Mouse (Mus musculus): ENCODE data around the gene C8g. TPM values are rescaled to one million over a fixed set of nuclear protein-coding genes. Genes with fewer than 3 reads are reported as not detected.
A peak's percentile ranks its signal among the peaks of the same experiment; 100 is the strongest.

The C8g gene
- total RNA-seq, 2 experiments from 2014 or later = 1.4 to 1.5 TPM

DNA sequence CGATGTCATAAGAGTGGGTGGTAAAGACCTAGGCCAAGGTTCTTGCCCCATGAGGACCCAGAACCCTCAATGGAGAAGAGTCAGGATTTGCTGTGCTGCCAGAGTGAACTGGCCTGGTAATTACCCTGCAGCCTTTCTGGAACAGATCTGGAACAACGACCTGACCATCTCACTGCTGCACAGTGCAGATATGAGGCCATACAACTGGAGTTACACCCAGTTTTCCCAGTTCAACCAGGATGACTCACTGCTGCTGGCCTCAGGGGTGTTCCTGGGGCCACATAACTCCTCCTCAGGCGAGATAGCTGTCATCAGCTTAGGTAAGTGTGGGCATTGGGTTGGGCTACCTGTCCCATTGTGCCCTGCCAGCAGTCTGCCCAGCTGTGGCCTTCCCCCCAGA is 1.2 kb upstream of the C8g start:
- intact Hi-C loops (cut with DNase I) = no loop called here
- no peak for DNase-seq

DNA sequence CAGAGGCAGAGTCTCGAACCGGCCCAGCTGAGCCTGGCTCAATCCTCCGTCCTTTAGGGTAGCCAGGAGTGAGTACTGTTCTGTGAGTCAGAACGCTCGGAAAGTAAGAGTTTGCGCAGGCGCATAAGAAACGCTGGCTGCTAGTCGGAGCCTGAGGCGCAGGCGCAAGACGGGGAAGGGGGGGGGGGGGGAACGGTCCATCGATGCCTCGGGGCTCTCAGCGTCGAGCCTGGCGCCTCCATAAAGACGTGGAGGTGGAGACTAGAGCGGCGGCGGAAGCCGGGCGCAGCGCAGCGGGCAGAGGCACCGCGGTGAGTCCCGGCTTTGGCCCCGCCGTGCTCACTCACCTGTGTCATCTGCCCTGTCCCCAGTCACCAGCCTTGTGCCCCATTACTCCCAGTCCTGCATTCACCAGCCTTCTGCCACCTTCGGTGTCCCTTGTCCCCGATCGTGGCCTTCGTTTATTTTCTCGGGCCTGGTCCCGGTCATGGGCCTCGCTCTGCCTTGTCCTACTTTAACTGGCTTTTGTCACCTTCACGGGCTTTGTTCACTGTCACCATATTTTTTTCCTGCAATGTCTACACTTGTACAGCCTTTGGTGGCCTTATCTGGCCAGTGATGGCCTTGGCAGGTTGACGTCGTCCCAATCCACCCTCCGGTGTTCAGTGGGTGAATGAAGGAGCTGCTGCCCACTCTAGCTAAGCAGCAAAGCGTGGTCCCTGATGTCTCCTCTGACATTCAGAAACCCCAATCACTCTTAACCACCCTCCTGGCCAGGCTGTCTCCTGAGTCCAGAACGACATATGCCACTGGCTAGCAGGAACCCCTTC is 728 bp downstream of the C8g start, which contains the start of gene Fbxw5:
Gene Fbxw5, plus strand, starts transcription at position 175 of the 830 bp plus-strand sequence.
- intact Hi-C loops (cut with DNase I) = no loop called here
- peak; percentile 71 to 82 for DNase-seq

DNA sequence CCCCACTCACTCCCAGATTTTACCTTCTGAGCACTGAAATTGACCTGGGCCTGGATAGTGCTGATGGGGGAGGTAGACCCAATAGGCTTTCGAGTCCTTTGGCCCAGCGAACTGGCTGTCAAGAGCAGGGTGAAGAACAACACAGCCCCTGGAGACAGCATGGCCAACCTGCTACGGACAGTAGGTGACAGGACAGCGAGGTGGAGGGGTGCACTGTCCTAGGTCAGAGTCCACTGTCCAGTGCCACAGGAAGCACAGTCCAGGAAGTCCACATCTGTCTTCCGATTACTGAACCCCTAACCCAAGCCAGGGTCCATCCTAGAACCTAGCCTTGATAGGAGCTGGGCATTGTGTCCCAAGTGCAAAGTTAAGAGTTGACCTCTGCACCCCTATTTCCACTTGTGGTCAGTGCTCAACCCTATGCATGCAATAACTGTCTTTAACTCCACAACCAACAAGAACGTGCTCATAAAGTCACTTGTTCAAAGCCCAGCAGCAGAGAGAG is 1.4 kb downstream of the C8g start:
- DNase-seq = no peak
- intact Hi-C loops (cut with DNase I) = no loop called here

DNA sequence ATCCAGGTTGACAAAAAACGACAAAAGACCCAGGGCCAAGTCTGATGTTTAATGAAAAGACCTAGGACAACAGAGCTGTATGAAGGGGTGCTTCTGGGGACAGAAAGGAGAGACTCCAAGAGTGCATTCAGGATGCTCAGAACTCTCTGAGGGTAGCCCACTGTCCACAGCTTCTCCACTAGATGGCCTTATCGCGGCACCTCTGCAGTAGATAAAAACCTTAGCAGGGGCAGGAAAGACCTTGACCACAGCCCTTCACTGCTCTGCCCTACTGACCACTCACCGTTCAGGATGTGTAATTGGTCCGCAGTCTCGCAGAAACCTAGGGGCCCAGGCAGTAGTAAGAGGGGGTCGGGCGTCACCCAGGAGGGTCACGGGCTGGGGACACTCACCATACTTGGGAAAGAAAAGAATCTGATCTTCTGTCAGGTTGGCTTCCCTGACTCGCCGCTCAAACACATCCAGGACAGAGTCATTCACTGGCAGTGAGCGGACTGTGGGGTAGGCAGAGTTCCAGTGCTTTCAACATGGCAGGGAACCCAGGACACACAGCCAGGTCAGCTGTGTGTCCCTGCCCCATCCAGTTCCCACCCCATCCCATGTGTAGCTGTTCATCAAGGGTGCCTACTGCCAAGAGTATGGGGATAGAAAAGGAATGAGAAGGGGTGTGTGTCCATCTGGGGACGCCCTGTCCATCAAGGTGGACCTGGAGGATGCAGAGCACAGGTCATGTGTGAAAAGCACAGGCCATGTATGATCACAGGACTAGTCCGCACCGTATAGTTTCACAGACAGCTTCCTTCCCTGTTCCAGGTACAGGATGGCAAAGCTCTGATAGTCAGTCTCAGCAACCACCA is 2.7 kb downstream of the C8g start:
- DNase-seq = no peak
- intact Hi-C loops (cut with DNase I) = no loop called here

DNA sequence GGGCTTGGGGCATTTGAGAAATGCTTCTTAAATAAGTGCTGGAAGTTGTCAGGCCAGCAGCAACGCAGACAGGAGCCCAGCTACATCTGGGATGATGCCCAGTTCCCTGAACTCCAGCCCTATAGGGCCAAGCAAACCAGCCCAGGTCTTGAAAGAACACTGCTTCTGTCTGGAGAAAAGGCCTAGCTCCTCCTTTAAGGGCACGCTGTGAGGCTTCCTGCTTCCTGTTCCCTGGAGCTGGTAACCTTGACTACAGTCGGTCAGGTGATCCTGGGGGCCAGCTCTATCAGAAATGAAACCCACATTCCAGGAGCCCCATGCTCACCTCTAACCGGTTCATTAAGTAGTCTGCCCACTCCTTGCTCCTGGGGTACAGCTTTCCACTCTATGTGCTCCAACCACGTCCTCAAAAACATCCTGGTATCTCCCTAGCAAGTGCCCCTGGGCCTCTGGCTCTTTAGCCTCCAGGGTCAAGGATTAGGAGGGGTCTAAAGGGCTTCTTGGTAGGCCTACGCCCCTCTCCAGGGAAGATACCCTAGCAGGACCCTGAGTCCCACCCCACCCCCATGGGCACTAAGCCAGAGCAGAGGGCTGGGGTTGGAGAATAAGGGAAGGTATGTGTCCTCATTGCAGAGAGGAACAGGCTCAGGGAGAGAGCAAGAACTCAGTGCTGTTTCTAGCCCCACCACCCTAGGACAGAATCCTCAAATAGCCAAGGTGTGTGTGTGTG is 3.5 kb downstream of the C8g start:
- intact Hi-C loops (cut with DNase I) = no loop called here
- no peak for DNase-seq

DNA sequence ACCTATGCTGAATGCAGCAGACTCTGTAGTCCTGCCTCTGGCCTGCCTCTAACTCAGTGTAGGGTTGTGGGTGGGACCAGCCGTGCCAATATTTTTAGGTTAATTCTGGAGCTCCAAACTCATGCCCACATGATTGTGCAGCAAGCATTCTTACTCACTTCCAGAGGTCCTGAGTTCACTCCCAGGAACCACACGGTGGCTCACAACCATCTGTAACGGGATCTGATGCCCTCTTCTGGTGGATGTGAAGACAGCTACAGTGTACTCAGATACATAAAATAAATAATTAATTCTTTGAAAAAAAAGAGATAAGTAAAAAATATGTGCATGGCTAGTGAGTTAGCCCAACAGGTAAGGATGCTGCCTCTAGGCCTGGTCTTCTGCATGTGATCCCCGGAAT is 5.1 kb downstream of the C8g start:
- intact Hi-C loops (cut with DNase I) = no loop called here
- no peak for DNase-seq

DNA sequence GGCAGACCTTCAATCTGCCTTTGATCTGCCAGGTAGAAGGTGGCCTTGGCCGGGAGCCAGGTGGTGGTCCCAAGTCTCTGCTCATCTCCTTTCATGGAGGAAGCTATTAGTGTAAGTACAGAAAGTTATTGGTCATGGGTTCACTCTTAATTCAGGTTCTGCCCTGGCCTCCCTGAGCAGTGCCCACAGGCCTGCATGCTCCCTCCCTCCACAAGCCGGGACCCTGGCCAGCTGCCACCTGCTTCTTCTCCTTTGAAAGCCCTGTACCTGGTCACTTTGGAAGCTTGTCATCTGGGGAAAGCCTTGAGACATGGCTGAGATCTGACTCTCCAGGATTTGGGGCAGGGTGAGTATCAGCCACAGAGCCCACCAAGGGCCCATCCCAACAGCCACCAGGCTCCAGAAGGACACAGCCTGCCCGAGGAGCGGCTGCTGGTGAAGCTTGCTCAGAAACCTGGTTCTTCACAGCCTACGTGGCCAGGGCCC is 8.0 kb downstream of the C8g start, which contains the start of gene Lcn12:
Gene Lcn12, minus strand, starts transcription at position 436 of the 486 bp plus-strand sequence.
- no peak for DNase-seq
- intact Hi-C loops (cut with DNase I) = no loop called here

DNA sequence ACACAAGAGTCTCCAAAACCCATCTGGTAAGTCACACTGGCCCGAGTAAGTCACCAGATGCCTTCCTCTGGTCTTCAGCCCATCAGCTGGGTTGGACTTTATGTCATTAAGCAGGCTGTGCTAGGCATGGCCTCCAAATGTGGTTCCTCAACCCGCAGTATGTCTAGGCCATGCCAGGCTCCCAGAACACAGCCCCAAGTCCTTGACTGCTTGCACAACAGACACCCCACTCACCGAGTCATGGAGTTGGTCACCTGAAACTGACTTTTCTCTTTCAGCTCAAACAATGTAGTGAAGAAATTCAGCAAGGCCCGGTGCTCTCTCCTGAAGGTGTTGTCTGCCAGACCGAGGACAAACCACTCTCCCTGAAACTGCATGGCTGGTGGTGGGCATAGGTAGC is 8.5 kb downstream of the C8g start:
- DNase-seq = no peak
- intact Hi-C loops (cut with DNase I) = no loop called here

DNA sequence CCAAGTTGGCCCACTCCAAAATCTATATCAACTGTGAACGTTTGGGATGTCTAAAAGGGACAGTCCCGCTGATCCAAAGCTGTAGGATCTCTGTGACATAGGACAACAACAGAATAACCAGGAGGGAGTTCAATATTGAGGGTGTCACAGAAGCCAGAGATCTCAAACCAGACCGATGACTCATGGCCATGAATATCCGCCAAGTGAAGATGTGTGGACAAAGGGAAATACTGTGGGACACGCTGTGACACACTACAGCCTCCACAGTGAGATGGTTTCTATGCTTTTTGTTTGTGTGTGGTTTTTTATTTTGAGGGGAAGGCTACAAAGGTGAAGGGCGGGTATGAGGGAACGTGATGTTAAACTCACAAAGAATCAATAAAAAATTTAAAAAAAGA is 12.8 kb downstream of the C8g start:
- intact Hi-C loops (cut with DNase I) = no loop called here
- no peak for DNase-seq

DNA sequence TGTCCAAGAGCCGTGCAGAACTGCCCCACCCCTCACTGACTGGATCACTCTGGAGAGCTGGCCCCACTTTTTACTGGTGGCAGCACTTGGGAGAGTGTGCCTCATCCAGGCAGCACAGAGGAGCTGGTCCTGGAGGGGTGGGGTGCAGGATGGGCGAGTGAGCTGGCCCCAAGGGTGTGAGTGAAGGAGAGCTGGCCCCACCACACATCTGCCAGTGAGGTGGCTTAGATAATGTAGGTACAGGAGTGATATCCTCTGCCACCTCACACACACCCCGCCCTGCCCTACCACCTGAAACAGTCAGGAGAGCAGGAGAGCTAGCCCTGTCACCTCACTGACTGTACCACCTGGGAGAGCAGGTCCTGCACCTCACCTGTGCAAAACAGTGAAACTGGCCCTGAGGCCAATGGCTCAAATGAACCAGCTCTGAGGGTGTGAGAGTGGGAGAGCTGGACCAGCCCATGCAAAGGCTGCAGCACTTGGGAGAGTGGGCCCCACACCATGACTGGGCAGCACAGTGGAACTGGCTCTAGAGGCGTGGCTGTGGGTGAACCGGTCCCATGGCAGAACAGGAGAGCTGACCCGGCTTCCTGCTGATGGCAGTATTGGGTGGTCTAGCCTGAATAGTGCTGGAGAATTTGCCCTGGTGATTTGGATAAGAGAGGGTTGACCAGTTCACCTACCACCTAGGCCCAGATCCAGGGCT is 13.4 kb downstream of the C8g start:
- intact Hi-C loops (cut with DNase I) = no loop called here

DNA sequence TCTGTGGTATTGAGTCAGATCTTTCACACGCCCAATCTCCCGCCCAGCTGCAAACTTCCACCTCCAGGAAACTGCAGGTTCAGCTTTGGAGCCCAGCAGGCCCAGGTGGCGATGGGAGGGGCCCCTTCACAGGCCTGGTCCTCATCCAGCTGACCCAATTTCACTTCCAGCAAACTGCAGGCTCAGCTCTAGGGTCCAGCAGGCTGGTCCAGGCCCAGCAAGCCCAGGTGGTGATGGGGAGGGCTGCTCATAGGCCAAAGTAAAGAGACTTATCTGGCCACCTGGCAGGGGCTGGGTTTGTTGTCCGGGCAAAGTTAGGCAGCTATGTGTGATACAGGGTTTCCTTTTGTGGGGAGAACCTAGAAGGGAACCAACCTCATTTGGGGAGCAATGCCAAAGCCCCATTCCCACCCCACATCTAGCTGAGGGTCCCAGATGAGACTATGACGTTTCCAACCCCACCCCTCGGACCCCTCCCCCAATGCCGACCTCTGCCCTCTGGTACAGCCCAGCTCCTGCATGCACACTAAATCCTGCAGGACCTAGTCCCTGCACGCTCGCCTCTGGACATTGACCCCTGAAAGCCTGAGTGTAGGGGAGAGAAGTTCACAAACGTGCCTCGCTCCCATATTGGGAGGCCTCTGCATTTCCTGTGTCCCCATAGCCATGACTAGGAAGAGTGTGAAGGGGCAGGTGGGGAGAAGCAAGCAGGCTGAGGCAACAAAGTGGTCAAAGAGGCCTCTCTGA is 16.4 kb downstream of the C8g start:
- intact Hi-C loops (cut with DNase I) = no loop called here
- no peak for DNase-seq

More for the DNA sequence above, 13.4 kb downstream of the C8g start:
- no peak for DNase-seq

DNA sequence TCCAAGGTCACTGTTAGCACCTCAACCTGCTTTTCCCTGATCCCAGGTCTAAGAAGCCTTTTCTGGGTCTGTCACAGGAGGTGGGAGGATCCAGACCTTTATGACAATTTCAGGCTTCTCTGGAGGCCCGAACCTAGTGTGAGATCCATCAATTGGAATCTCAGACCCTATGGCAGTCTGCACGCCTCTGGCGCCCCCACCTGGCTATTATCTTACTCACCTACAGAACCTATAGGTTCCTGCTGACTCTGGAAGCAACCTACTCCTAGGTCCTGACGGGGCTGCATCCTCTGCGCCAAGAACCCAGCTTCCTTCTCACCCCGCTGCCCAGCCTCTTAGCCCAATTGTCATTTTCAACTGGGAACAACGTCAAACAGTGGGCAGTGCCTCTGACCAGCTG is 18.6 kb downstream of the C8g start:
- intact Hi-C loops (cut with DNase I) = loop anchor here (2.0 kb wide), 1 partner anchor 62 kb away; no protein-coding TSS in a partner anchor

DNA sequence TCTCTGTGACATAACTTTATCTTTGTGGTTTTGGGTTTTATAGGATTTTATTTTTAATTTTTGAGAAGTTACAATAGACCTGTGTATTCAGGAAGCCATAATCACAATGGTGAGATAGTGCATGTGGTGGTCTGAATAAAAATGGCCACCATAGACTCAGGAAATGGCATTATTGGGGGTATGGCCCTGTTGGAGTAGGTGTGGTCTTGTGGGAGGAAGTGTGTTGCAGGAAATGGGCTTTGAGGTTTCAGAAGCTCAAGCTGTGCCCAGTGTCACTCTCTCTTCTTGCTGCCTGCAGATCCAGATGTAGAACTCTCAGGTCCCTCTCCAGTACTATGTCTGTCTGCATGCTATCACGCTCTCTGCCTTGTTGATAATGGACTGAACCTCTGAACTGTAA is 21.0 kb downstream of the C8g start:
- intact Hi-C loops (cut with DNase I) = no loop called here
- DNase-seq = no peak

More for the DNA sequence above, 18.6 kb downstream of the C8g start:
- no peak for DNase-seq

DNA sequence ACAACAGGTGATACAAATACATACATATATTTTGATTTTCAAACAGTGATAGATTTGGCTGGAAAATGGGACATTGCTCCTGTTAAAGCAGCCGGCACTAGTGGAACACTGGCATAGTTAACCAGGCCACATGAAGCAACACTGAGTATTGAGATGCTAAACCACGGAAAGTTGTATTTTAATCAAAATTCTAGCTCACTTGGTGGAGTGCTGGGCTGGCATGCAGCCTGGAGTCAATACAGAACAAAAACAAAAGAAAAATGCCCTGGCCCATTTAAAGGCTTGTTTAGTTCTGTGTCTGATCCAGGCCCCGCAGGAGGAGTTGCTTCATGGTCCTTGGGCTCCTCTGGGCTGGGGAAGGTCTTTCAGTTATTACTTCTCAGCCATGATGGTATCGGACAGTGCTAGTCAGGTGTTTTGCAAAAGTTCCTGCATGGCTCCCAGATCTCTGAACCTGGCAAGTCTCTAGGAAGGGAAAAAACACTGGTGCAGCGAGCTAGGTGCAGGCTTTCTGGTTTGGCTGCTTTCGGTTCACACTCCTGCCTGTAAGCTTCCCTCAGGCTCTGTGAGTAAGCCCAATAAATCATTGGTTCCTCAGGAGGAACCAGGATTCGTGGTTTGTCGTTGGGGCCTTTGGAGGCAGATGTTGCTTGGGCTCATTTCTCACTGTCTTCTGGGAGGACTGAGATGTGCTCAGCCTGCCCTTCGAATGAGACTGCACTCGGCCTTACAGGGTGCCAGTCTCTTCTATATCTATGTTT is 21.8 kb downstream of the C8g start:
- DNase-seq = no peak
- intact Hi-C loops (cut with DNase I) = no loop called here

DNA sequence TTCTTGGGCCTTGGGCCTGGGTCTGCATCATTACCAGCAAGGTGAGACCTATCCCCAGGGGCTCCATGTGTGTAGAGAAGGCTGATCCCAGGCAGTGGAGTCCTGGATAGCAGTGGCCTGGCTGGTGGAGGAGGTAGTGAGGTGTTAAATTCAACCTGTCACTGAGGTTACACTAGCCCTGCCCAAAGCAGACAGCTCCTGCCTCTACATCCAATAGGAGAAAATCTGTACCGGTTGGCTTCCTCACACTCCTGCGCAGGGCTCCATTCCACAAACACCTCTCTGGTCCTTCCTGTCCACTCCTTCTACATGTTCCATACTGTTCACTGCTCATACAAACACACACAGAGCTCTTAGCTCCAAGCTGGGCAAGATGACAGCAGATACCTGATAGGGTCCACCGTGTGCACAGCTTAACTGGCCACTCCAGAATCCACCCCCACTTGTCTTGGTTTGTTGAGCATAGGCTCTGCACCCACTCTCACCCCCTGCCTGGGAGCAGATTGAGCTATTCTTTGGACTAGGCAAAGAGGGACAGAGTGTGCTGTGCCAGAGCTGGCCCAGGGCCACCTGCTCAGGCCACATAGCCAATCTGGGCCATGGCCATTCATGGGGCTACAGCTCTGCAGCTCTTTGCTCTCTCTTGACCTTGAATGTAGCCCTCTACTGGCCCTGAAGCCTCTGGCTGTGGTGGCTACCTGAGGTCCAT is 23.4 kb downstream of the C8g start:
- DNase-seq = peak; percentile 27 to 46
- intact Hi-C loops (cut with DNase I) = no loop called here

DNA sequence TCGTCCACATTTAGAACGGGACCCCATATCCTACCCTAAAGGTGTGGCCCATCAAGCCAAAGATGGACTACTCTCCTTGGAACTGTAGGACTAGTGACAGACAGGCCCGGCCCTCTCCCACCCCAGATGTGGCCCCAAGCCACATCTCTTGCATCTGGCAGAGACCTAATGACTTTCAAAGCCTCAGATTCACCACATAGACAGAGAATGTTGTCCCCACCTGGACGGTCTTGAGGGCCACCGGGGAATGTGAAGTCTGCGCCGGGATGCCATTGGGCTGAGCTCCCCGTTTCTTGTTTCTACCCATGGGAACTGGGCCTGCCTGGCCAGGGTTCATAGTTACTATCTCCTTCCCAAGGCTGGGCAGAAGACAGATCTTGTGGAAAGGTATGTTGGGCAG is 24.0 kb downstream of the C8g start:
- no peak for DNase-seq
- intact Hi-C loops (cut with DNase I) = no loop called here

DNA sequence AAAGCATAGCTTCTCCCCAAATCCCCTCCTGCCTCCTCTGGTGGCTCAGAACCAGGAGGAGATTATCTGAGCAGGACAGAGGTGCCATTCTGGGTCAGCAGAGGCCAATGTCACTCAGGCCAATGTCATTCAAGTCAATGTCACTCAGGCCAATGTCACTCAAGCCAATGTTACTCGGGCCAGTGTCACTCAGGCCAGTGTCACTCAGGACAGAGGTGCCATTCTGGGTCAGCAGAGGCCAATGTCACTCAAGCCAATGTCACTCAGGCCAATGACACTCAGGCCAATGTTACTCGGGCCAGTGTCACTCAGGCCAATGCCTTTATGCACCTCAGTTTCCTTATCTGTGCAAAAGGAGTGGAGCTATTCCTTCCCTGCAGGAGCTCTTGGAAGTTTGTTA is 29.0 kb downstream of the C8g start:
- intact Hi-C loops (cut with DNase I) = no loop called here

DNA sequence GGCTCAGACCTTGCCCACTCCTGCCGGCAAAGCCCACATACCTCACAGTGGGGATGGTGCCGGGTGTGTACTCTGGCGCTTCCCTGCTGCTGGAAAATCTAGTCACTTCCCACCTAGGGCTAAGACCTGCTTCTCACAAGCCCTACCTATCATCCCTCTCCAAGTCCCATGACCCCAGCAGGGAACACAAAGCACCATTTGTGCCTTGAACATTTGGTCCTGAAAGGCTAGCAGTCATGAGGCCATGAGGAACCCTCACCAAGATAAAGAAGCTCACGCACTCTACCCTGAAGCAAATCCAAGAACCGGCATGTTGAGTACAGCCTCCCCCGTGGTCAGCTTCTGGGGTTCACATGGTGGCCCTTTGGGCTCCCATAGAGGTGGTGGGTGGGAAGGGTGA is 31.6 kb downstream of the C8g start, which contains the start of gene Ptgds:
Gene Ptgds, minus strand, starts transcription at position 78 of the 400 bp plus-strand sequence.
- intact Hi-C loops (cut with DNase I) = no loop called here

More for the DNA sequence above, 29.0 kb downstream of the C8g start:
- no peak for DNase-seq

More for the DNA sequence above, 31.6 kb downstream of the C8g start, which contains the start of gene Ptgds:
- DNase-seq = no peak

Measured in gastrocnemius, postnatal 36 days (tissue).